Mouse (Mus musculus): ENCODE measurements around the gene Gm20822.
"Not testable (repeated sequence)": the region's sequence is repeated elsewhere in the genome, so short reads cannot be mapped to it uniquely, and the experiment has no call there.

Gene Gm20822

GRCm38 (mm10) chrY:15884671-15885070 lies at the start of gene Gm20822:
Gm20822 (minus strand) TSS chrY:15884771.
- not testable (repeated sequence) for DNase-seq (ENCODE audit: low spot score)
